Mouse (Mus musculus) brain, adult 2 months (tissue): Measurements from ENCODE around the gene Trpc2.
"Not testable (repeated sequence)": the region's sequence is repeated elsewhere in the genome, so short reads cannot be mapped to it uniquely, and the experiment has no call there.

ENCODE experiments used
- DNase-seq: peaks from one replicate; pipeline ENCODE4 v3.0.0; 2011; ENCODE audit warnings: low read depth, low spot score

The Trpc2 gene

DNA sequence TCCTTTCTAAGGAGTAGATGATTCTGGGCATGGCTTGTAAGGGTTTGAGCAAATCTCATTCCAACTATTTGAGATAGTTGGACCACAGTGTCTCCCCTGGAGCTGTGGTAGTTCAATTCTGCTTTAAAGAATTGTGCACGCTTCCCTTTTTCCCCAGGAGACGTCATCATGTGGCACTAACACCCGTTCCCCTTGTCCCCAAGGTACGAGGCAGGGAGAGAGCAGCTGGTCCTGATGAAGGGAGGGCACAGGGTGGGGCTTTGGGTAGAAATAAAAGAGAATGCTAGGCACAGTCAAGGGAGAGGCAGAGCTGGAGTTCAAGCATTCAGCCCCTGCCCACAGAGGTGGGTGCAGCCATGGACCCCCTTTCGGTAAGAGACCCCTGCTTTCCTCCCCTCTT, at the start of gene Trpc2:
Gene Trpc2 (plus strand): TSS at position 301 of the 400 bp plus-strand sequence.
- DNase-seq, result no peak

DNA sequence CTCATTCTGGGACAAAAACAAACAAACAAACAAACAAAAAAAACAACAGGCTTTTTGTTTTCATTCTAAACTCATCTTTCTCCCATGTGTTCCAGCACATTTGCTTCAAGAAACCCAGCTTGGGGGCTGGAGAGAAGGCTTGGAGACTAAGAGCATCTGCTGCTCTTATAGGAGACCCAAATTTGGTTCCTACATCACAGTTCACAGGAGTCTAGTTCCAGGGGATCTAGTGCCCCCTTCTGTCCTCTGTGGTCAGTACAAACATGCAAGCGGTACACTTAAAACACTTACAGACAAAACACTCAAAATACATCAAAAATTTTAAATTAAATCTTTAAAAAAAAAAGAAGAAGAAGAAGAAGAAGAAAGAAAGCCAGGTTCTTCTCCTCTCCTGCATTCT, 48.0 kb upstream of the Trpc2 start:
- DNase-seq, result peak; percentile 57

DNA sequence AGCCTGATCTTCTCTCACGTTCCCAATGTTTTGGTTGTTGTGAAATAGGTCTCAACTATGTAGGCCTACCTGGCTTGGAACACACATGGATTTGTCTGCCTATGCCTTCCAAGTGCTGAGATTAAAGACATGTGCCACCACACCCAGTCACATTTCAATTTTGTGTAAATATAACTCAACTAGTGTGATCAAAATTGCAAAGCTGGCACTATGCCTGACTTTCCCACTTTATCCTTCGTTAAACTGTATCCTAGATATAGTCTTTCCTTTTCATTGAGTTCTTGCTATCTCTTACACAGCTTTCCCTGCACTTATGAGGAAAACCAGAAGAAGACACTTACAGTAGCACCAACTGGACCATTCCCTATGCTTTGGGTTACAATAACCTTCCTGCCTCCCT, 47.4 kb upstream of the Trpc2 start:
- DNase-seq, result no peak

DNA sequence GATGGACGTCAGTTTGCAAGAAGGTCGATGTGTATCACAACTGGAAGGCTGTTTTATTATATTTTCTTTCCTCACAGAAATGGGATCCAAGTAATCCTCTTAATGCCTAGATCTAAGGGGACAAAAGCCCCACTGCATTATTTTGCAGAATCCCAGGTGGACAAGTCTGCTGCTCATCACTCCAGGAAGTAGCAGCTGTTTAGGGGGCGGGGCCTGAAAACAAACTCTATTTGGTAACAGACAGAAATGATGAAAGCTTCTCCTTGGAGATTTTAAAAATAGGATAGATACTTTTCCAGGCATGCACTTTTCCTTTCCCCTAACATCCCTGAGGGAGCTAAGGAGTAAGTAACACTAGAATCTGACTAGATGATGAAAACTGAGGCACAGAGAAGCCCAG, 45.6 kb upstream of the Trpc2 start:
- DNase-seq, result peak; percentile 52

DNA sequence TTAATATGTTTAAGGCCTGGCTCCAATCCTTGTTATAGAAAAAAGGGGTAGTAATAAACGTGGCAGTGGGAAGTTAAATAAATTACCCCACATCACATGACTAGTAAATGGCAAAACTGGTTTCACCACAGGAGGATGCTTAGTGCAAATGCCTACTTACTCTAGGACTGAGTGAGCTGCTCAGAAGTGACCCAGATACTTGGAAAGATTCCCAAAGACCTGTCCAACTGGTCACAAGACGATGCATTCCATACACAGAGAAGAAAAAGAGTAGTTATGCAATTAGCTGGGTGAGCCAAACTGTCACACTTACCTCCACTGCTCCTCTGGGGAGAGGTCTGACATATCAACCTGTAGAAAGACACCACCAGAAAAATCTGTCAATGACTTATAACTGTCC, 40.6 kb upstream of the Trpc2 start:
- no peak for DNase-seq

DNA sequence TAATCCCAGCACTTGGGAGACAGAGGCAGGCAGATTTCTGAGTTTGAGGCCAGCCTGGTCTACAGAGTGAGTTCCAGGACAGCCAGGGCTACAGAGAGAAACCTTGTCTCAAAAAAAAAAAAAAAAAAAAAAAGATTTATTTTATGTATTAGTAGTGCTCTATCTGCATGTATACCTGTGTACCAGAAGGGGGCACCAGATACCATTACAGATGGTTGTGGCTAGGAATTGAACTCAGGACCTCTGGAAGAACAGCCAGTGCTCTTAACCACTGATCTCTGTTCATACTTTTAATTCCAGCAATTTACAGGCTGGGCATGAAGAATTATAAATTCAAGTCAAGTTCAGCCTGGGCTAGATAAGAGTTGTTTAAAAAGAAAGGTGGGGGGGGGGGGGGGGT, 34.4 kb upstream of the Trpc2 start:
- not testable (repeated sequence) for DNase-seq

DNA sequence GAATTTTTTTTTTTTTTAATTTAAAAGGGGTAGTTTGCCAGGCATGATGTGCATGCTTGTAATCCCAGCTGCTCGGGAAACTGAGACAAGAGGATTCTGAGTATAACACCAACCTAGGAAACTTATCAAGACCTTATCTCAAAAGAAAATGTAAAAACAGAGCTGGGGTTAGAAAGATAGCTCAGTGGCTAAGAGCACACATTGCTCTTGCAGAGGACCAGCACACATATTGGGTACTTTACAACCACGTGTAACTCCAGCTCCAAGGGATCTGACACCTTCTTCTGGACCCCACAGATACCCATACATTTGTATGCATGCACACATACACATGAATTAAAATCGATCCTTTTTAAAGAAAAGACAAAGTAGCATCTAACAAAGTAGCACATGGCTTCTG, 21.6 kb upstream of the Trpc2 start:
- DNase-seq, result no peak

DNA sequence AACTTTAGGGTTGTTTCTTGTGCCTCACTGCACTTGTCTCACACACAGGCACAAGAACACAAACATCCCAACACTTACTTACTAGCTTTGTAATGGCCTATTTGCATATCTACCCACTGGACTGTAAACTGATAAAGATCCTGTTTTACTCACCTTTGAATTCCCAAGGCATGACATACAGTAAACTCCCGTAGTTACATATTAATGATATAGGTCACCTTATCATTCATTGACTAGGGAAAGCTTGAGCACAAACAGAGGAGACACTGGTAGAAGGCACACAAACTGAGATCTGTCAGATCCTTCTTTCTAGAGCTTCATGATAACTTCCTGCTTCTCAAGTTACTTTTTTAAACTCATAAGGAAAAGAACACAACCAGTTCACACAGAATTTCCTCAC, 20.7 kb upstream of the Trpc2 start:
- no peak for DNase-seq

DNA sequence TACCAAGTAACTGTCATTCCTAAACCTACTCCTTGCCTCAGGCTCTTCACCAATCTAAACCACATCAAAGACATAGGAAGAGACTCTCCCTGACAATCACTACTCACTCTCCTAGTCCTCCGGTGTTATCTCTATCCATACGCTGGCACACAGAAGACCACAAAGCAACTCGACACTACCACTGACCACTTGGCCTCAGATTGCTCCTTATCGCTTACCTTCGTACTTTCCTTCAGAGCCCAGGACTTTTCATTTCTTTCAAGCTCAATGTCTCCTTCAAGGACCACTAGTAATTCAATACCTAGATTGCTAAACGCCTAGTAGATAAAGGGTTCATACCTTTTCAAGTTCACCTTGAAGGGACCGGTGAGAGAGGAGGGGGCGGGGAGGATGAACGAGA, 19.0 kb upstream of the Trpc2 start:
- DNase-seq, result no peak

DNA sequence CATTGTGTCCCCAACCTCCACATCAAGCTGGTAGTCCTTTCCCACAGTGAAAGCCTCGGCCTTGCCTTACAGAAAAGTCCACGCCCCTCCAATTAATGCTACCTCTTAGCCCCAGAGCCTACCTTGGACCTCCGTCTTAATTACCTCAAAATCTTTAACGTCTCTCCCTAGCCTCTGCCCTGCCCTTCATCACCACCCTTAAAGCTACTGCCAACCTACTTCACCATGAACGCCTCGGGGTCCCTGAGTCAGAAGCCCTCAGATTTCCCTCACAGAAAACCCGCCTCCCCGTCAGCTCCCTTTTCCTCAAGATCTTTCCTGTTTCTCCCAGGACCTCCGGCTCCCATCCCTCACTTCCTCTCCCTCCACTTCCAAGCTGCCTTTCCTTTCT, 18.3 kb upstream of the Trpc2 start:
- no peak for DNase-seq

DNA sequence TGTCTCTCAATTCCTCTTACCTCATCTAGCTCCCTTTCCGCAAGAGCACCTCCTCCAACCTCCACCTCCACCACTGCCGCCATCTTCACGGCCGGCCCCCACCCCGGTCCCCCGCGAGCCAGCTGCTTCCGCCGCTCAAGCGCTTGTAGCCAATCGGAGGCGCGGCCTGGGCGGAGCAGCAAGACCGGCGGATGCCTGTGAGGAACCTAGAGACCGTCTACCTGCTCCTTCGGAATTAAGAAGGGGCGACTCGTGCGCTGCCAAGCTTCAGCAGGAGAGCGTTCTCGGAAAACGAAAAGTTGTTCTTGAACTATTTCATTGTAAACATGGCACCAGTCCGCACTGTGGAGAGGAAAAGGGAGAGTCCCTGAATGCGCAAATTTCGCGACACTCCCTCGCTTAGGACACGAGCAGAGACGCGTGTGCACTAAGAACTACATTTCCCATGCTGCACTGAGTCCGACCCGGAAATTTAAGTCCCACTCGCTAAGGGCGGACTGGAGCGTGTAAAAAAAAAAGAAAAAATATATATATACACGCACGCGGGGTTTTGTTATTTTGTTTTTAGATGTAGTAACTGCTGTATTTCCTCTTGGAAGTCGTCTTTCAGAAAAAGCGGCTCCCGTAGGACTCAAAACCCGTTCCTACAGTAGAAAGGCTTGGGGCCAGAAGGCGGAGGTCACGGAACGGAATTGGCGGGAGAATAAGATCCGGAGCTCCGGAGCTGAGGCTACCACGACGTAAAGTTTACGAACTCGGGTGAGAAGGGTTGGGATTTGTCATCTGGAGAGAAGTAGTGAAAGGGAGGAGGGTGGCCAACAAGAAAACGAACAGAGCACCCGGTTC, 17.6 kb upstream of the Trpc2 start, which contains the start of the genes Rnf121, Xndc1 and Xntrpc:
Gene Rnf121 (minus strand): TSS at position 424 of the 846 bp plus-strand sequence.
Gene Xndc1 (plus strand): TSS at position 466 of the 846 bp plus-strand sequence.
Gene Xntrpc (plus strand): TSS at position 668 of the 846 bp plus-strand sequence.
- peak; percentile 98 for DNase-seq

DNA sequence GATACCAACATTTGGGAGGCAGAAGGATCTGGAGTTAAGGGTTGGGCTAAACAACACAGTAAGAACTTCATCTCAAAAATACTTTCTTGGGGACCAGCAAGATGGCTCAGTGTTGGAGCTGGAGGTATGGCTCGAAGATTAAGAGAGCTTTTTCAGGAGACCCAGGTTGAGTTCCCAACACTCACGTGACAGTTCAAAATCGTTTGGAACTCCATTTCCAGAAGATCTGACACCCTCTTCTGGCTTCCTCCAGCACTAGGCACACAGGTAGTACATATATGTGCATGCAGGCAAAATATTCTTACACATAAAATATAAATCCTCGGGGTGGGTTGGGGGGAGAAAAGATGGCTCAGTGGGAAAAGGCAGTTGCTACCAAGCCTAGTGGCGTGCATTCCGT, 16.6 kb upstream of the Trpc2 start:
- no peak for DNase-seq

DNA sequence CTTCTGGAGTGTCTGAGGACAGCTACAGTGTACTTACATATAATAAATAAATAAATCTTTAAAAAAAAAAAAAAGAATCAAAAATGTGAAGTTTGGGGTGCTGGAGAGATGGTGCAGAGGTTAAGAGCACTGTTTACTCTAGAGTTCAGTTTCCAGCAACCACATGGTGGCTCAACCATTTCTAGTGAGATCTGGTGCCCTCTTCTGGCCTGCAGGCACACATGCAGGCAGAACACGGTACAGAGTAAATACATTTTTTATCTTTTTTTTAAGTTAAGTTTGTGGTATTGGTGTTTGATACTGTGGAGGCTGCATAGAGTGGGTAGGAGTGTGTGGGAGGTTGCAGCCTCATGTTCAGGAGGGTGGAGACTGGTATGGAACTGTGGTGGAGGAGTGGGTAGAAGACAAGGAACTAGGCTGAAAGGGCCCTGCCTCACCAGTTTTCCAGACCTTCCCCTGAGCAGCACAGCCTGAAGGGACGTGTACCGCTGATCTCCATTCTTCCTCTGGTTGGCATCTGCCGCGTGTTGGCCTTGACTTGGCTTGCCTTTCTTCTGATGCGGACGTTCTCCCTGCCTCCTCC, 6.1 kb upstream of the Trpc2 start:
- DNase-seq, result peak; percentile 46

DNA sequence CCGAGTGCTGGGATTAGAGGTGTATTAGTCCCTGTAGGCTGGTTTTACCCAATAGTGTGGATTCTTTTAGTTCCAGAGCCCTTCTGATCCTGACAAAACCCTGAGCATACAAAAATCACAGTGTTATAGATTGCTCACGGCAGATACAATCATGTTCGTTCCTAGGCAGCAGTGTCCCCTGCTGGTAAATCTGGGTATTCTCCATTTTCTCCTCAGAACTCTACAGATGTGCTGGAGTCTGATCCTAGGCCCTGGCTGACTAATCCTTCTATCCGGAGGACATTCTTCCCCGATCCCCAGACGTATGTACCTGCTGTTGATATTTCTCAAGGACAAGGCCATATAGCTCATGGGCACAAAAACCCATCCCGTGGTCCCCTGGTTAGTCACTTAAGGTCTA, 4.4 kb upstream of the Trpc2 start:
- peak; percentile 62 for DNase-seq

DNA sequence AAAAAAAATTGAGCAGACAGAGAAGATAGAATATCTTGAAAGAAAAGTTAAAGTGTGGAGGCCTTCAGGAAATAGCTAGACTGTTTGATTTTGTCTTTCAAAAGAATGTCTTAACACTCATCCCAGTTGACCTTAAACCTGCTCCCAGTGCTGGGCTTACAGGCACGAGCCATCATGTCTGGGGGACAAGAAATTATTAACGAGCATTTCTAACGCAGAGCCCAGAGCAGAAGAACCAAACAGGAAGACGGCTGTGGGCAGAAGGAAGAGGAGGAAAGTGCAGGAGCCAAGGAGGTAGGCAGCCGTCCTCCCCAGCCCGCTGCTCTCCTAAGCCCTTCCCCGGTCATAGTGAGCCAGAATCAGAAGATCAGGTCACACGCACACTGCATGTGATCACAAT, 2.6 kb upstream of the Trpc2 start:
- no peak for DNase-seq

DNA sequence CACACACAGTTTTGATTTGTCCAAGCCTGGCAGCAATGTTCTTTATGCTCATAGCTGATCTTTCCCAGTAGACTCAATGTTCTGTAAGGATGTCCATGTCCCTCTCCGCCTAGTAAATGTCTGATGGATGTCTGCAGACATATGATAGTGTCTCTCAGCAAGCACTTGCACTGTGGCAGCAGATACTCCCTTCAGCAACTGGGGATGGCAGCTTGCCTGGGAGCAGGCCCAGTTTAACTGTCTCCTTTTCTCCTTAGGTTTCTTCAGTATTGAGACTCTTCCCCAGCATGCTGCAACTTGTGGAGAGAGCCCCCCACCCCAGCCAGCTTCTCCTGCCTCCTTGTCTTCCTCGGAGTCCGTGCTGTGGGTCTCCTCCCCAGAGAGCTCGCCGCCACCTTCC, 1.1 kb upstream of the Trpc2 start:
- DNase-seq, result no peak

DNA sequence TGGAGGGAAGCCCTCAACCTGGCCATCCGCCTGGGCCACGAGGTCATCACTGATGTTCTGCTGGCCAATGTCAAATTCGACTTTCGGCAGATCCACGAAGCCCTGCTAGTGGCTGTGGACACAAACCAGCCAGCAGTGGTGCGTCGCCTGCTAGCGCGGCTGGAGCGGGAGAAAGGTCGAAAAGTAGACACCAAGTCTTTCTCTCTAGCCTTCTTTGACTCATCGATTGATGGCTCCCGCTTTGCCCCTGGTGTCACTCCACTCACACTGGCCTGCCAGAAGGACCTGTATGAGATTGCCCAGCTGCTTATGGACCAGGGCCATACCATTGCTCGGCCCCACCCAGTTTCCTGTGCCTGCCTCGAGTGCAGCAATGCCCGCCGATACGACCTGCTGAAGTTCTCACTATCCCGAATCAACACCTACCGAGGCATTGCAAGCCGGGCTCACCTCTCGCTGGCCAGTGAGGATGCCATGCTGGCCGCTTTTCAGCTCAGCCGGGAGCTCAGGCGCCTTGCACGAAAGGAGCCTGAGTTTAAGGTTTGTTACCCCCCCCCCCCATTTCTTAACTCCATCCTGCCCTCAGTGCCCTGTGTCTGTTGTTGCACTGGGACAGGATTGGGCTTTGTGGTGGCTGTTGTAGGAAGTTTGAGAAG, 1.3 kb downstream of the Trpc2 start:
- no peak for DNase-seq

DNA sequence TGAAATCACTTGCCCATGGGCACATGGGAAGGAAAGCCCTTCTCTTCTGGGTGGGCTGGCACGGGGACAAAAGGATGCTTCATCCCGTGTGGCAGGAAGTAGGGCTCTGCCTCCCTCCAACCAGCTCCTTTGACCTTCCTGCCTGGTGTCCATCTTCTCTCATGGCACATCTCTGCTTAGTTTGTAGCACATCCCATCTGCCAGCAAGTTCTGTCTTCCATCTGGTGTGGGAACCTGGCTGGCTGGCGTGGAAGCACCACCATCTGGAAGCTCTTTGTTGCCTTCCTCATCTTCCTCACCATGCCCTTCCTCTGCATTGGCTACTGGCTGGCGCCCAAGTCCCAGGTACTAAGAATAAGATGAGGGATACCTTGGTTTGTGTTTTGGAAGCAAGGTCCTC, 4.4 kb downstream of the Trpc2 start:
- peak; percentile 39 for DNase-seq

DNA sequence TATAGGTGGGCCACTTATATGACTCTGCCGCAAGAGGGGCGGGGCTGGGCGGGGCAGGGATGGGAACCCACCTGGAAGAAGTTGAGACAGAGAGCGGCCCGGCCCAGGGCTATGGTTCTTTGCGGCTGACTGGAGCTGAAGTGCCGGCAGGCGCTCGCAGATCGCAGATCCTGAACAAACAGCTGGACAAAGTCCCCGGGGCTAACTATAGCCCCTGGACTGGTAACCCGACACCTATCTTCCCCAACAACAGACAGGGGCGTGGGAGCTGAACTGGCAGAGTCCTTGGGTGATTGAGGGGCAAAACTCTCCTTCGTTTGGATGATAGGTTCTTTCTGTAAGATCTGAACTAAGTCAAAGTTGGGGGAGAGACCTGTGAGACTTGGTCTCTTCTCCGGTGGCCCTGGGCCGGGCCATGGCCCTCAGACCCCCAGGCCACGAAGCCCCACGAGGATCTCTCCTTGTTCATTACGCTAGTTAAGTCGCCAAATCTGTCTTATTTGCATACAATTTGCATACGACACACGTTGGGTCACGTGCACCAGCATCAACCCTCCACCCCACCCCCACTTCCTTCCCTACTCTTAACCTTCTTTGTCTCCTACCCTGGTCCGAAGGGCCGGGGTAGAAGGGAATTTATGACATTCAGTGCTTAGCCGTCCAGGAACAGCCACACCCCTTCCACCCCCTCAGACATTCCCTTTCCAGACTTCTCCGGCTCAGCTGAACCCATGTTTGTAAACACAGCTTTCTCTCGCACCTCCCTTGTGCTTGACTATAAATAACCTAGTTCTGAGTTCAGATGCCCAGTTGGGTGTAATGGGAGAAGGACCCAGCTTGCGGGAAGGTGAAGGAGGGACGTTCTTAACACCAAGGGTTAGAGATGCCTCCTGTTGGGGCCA, 17.1 kb downstream of the Trpc2 start:
- DNase-seq, result peak; percentile 16

DNA sequence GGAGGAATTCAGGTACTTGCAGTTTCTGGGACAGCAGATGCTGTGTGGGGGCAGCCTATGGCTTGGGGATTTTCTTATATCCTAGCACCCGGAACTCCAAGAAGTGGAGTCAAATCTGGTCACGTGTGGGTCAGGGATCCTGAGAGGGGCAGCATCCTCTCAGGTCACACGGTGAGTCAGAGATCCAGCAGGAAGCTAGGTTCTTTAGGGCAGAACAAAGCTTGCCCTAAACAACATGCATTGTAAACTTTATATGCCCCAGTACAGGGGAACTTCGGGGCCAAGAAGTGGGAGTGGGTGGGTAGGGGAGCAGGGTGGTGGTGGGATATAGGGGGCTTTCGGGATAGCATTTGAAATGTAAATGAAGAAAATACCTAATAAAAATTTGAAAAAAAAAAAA, 18.0 kb downstream of the Trpc2 start:
- no peak for DNase-seq

DNA sequence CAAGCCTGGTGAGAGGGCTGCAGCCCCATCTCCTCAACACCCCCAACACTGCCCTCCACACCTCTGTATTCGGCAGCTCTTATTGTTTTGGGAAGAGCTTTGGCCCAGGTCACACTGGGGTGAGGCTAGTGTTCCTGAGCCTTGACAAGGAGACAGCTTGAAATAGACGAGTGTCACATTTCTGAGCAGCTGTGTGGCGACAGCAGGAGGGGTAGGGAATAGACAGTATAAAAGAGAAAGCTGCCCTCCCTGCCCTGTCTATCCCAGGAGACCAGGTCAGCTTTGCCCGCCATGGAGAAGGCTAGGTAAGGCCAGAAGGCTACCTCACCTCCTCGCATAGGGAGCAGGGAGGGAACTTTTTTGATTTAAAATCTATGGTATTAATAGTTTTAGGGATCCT, 18.6 kb downstream of the Trpc2 start, which contains the start of gene Art1:
Gene Art1 (plus strand): TSS at position 257 of the 400 bp plus-strand sequence.
- DNase-seq, result no peak

DNA sequence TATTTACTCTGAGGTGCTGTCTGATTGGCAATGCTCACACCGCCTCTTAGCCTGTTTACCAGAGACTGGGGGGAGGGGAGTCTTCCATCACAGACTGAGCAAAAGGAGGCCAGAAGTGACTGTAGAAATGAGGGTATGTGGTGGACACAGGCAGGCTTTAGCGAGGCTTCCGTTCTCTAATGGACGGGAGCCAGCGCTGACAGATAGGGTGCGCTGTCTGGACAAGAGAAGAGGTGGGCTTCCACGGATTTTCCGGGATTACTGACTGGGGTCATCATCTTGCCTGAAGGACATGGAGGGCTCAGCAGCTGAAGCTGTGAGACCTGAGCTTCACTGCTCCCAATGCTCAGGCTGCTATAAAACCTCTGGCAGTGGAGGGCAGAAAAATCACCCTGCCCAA, 19.3 kb downstream of the Trpc2 start:
- DNase-seq, result no peak
